Mouse (Mus musculus) adipocyte (in vitro differentiated cells): Measurements from ENCODE around the gene Itgb3.

ENCODE experiments used
- DNase-seq: peaks from one replicate; pipeline ENCODE4 v3.0.0-alpha.2; 2016; ENCODE audit warnings: low spot score

Itgb3 gene

DNA sequence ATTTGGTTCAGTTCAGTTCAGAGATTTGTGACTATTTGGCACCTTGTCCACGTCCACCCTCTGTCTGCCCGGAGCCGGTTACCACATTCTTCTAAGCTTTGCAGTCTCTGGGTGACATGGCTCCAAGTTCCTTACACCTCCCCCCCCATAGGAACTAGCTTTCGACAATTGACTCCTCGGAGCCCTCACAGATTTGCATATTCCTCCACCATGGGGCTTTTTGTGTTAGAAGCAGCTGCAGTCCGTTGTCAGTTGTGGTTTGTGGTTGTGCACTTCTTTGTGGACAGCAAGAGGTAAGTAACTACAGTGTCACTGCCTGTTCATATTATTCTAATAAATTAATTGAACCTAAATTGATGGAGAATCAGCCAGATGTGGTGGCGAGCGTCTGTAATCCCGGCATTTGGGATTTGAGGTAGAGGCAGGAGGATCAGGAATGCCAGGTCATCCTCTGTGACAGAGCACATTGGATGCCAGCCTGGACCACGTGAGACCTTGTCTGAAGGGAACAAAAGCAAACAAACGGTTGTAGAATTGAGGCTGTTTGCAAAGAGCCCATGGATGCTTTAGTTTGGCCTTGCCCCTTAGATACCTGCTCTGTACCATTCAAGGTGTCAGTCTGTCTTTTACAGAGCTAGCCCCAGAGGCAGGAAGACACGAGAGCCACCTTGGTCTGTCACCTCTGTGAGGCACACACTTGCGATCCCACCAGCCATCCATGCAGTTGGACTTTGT lies 25.0 kb upstream of the Itgb3 start:
- DNase-seq, result no peak

DNA sequence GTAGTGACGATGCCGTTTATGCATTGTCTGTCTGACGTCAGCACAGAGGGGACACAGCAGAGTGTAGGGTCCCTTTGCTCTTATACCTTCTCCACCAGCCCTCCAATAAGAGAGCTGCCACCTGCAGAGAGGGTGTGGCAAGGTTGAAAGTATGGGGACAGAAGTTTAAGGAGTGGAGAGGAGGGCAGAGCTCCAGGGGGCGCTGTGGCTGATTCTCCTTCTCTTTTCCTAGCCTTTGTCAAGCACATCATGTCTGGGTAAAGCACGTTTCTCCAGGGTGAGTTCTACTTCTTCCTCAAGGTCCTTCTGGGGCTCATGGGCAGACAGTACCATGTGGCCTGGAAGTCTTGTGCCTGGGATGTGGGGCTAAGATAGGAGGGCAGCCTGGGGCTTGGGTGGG lies 22.3 kb upstream of the Itgb3 start:
- no peak for DNase-seq

DNA sequence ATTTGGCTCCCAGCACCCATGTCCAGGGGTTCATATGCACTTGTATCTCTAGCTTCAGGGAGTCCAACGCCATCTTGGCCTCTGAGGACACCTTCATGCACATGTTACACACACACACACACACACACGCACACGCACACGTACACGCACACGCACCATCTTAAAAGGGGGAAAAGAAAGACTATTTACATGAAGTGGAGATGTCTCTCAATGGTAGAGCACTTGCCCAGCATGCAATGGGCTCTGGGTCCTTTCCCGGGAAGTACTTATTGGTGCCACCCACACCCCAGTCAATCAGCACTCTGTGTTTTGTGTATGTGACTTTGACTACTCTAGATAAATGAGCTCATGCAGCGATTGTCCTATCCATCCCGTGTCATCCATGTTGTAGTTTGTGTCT lies 19.9 kb upstream of the Itgb3 start:
- DNase-seq, result no peak

DNA sequence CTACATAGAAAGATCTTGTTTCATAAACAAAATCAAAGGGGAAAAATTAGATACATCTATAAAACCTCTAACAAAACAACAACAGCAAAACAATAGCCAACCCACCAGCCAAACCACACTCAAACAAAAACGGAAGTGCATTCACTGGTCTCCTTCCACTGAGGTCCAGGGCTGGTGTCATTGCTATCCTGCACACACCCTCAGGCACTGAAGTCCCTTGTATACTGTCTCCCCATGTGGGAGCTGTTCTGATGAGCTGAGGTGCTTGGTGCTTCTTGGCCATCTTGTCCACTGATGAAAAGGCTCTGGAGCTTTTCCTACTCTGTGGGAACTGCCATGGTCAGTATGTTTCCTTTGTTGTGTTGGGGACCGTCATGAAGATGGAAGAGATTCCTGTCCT lies 19.3 kb upstream of the Itgb3 start:
- DNase-seq, result no peak

DNA sequence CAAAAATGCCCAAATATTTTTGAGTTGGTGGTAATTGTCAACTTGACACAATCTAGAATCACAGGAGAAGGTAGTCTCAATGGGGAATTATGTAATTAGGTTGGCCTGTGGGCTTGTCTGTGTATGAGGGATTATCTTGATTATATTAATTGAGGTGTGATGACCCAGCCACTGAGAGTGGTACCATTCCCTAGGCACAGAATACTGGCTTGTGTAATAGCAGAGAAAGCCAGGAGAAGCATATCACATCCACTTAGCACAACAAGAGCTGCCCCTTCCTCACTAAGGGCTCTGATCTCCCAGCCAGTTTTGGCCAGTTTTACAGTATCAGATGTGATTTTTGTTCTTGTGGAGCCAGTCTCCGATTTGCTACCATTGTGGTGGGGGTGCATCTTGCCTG lies 18.2 kb upstream of the Itgb3 start:
- DNase-seq, result no peak

DNA sequence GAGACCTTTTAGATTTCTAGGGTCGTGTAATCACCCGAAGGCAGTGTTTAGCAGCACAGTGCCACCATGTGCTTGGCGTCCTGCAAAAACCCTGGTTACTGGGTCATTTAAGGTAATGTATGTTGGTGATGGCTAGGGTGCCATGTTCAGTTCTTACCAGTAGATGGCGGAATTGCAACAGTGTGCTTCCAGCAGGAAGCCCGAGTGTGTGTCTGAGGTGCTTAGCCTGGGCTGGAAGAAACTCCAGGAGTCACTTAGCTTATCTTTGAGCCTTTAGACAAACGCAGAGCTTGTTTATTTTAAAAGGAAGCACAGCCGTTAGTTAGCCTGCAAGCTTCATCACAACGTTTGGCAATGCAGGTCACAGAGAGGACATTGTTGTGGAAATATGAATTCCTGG lies 17.7 kb upstream of the Itgb3 start:
- peak; percentile 89 for DNase-seq

DNA sequence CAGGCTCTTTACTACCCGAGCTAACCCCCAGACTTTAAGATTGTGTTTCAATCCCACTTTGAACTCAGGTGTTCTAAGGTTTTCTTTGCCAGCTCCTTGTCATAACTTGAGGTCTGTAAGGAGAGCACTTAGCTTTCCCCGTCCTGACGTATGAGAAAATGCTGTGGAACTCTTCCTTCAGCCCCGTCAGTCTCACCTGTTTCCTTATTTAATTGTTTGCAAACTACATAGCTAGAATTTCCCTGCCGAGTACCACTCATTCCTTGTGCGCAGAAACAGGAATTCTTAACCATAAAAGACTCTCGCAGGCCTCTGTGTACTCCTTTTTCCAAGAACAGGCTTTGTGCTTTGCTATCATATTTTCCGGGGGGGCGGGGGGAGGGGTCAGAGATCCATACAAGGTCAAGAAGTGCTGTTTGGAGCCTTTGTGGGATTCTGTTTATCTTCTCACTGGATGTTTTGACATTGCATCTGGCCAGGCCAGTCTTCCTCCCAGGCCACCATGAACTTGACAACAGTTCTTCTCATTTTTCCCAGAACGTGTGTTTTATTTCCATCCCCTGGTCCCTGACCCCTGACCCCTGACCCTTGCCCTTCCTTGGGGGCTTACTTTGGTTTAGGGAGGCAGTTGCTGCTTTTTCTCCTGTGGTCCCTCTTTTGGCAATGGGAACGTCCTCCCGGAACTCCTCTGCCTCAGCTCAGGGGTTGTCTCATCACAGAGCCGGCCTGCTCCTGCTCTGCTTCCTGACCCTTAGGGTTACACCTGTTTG lies 15.5 kb upstream of the Itgb3 start:
- no peak for DNase-seq

DNA sequence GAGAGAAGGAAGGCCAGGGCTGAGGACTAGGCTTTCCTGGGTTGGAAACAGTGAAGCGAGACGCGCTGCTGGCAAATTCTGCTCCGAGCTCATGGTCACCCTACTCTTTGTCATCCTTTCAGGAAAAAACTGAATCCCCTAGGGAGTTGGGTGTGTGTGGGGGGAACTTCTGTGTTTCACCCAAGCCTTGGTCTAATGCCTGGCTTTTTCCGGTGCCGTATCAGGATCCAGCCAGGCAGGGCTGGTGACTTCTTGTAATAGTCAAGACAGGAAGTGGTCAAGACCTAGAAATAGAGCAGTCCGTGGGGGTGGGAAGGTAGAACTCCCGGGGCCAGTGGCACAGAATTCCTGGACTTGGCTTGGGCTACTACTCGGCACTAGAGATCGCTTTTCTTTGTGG lies 11.4 kb upstream of the Itgb3 start:
- DNase-seq, result no peak

DNA sequence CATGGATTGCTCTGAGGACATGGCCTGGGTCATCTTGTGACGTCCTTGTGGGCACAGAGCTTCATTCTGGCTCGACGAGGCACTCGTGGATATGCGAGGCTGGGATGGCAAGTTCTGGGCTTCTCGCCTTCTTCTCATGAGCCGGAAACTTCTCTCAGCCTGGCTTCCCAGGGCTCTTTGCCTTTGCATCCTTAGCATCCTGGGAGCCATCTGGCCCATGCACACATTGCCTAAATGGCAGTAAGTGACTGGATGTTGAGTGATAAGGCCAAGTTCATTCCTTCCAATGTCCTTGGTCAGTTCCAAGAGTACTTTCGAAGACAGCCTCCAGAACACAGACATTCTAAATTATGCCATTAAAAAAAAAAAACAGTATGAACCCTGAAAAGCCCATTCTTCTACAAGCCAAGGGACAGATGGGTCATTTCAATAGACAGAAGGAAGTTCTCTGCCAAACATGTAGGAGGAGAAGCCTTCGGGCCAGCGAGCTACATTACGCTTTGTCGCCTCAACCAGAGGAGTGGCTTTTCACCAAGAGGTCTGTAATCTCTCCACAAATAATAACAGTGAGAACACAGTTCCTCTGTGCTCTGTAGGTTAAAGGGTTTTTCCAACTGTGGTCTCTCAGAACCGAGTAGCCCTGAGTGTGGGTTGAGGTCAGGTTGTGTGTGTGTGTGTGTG lies 8.4 kb upstream of the Itgb3 start:
- DNase-seq, result peak; percentile 30

DNA sequence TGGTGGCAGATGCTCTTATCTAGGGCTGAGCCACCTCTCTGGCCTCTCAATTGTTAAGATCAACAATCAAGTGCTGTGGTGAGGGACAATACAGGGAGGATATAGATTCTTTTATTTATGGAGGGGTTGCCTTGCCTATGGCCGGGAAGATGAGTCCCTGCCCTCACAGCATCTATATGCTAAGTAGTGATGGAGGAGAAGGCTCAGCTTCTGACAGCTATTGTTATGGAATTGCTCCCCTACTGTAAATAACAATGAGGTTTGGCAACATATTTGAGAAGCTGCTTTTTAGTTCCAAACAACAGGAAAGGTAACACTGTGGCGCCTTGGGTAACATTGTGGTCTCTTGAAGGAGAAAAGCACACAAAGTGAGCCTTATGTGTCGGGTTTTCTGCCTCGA lies 7.1 kb upstream of the Itgb3 start:
- no peak for DNase-seq

DNA sequence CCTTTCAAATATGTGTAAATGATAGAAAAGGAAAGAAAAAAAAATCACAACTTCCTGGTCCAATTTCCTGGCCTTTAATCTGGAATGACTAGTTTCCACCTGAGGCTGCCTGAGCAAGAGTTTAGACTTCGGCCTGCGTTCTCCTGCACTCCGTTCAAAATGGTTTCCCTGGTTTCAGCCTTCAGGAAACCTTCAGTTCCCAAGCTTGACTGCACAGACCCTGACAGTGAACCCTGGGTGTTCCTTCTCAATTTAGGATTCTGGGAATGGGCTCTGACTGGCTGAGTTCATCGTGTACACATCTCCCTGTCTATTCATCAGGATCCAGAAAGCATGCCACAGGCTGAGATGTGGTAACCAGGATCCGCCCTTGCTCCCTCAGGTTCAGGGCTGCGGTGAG lies 3.6 kb upstream of the Itgb3 start:
- no peak for DNase-seq

DNA sequence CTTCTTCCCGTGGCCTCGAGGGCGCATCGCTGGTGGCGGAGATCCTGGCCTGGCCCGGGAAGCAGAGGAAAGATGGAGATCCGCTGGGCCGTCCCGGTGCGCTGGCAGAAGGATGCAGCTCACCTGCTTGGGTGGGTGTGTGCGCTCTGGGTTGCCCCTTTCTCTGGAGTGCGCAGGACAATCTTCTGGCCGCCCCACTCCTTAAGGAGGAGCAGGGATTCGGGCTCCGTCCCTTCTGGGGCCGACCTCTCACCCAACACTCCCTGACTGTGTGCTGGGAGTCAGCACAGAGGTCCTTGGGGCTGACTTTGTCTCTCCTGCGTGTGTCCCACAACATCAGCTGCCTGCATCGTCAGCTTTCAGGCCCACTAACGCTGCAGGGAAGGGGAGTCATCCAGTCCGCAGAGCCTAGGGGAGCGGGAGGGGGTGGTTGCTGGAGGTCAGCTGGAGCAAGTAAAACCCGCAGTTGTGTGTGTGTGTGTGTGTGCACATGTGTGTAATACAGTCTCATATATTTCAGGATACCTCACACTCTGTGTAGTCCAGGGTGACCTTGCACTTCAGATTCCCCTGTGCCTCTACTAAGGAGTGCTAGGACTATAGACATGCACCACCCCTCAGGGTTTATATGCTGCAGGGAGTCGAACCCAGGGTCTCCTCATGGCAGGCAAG lies 585 bp downstream of the Itgb3 start:
- DNase-seq, result no peak

DNA sequence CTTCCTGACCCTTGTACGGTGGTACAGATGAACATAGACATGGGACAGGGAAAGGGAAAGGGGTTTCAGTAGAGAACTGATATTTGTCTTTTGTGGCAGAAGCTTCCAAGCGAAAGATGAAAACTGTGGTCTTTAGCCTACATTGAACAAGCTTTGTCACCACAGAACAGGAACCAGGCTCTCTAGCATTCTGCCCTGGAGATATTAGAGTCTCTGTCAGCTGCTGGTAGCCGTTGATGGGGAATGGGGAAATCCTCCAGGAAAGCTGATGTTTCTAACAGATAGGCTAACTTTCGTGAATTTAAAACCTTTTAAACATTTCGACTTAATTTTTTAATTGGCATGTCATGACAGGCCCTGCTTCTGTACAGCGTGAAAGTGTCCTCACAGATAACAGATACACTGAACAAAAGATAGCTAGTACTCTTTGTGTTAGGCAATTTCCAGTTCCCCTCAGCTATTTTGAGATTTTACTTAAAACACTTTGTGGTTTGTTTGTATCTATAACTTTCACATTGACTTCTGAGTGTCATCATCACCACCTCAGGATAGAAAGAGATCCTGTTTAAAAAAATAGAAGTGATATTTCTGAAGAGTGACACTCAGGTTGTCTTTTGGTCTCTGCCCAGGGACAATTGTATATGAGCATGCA lies 1.4 kb downstream of the Itgb3 start:
- no peak for DNase-seq

DNA sequence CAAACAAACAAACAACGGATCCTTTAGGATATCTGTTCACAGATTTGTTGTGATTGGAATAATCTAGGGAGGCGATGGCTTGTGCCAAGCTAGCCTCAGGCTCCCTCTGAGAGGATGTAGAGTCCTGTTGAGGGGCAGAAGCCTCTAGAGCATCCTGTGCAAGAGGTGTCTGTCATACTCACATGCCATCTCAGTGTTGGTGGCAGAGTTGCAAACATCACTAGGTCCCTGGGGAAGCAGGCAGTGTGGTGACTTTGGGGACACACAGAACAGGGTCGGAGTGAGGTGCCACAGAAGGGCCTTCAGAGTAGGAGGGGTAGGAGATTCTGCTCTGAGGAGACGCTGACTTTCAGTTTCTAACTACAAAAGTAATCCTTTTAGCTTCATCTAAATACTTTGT lies 1.9 kb downstream of the Itgb3 start:
- DNase-seq, result no peak

DNA sequence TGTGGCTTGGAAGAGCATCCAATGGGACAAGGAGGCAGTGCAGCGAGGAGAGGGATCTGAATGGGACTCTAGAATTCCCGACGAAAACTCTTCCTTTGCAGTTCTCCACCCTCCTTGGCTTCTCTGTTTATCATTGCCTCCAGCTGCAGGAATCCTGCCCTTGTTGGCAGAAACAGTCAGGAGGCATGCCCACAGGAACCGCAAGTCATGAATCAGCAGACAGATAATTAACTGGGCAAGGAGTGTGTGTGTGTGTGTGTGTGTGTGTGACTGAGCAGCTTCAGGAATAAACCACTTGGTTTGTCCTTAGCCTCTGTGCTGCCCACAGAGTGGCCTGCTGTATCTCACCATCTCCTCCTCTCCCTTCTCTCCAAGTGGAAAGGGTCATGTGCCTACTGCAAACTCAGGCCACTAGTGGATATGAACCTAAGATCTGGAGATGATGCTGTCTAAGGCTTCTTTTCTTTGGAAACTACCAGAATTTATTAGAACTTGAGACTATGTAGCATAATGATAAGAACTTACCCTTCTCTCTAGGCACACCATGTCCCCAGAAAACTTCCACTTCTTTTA lies 3.9 kb downstream of the Itgb3 start:
- peak; percentile 89 for DNase-seq

DNA sequence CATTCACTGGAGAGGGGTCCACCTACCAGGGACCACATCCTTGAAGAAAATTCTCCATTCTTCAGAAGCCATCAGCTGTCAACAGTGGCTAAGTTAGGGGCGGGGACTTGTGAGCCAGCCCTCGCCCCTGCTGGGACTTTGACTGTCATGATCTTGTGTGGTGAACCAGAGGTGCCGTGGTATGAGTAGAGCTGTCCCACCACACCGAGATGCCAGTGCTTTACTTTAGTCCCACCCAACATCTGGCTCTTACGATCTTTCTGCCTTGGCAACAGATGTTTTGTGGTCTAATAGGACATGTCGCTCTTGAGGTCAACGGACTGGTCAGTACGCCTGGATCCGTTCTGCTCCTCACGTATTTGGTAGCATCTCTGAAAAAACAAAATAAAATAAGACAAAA lies 5.8 kb downstream of the Itgb3 start:
- DNase-seq, result no peak

DNA sequence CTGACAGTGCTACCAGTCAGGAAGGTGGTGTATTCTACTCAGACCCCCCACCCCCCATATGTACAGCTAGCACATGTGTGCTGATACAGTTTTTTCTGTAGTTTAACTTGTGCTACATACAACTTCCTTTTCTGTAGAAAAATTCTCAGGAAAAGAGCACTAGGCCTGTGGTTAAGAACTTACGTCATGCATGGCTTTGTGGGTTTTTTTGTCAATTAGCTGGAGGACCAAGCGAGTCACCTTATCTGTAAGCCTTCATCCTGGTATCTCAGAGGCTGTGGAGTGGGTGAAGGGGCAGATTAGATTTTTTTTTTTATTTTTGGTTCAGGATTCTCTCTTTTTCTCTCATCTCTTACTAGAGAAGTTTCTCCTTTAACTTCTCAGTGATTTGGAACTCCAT lies 6.3 kb downstream of the Itgb3 start:
- no peak for DNase-seq

DNA sequence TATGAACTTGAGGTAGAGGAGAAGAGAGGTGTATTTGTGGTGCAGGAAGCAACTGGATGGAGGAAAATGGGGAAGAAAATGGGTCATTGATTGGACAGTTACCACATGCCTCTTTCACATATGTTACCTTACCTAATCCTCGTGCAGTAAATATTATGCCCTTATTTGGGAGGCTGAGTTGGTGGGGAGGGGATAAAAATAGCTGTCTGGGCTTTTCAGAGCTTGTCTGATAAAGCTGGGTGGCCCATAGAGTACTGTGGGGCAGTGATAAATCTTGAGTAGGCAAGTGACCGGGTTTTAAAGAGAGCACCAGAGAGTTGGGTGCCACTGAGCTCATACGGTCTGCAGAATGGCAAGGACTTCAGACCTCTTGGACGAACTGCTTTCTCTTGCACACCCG lies 8.4 kb downstream of the Itgb3 start:
- DNase-seq, result no peak

DNA sequence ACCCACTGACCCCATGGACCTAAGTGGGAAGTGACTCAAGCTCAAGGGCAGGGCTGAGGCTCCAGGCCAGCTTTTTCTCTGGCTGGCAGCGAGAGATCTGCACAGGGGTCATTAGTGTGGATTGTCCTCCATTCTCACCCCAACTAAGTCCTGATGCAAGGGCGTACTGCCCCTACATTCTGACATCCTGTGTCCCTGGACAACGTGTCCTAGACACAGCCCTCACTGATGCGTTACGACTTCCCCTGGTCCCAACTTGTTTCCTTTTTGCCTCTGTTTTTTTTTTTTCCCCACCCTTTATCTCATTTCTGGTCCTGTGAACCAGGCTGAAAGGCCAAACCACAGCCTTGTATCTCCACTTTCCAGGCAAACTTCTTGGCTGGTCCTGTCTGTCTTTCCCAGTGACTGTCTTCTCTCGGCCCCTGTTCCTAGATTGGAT lies 10.9 kb downstream of the Itgb3 start:
- DNase-seq, result no peak

DNA sequence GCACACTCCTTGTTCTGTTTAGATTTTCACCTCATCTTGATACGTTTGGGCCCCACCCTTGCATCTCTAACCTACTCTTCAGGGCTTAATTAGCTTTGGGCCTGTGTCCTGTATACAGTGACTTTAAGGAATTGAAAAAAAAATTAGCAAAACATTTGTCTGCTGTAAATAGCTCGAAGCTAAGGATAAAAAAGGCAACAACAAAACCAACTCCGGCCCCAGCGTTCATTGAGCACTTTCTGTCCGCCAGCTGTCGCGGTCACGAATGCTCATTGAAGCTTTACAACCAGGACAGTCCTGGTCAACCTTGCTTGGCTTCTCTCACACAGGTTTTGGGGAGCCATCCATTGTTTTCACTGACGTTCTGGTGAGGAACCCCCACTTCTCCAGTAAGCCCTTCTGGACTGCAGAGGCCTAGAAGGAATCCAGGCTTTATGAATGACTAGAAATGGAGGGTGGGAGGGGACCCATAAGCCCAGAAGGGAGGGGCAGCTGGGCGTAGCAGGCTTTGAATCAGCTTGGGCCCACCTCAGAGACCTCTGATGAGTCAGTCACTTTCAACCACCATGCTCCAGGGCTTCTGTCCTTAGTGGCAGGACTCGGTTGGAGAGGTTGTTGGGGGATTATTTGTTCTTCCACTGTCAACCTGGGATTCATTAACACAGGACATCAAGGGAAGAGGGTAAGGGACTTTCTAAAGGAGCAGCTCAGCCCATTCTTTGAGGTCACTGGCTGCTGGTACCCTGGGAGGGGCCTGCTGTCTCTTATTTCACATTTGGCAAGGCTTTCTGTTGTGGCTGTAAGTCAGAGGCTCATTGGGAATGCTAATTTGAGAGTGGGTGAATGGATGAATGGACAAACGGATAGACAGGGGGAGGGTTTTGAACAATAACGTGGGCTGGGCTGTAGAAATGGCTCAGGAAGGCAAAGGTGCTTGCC lies 11.6 kb downstream of the Itgb3 start:
- DNase-seq, result peak; percentile 46
